Mouse (Mus musculus) C3H10T1/2 (cell line): ENCODE data around the gene Tex45. TPM values are rescaled to one million over a fixed set of nuclear protein-coding genes. Genes with fewer than 3 reads are reported as not detected.

Source experiments
- polyA plus RNA-seq, 2 experiments: library from polyadenylated mRNA; unstranded; fragments of >200 nt; fragmentation: generic; extraction: Trizol; gene quantifications; one replicate each; pipeline ENCODE4 v1.2.1; 2012; ENCODE audit warnings: missing spikeins in 2 of 2

Gene Tex45
- polyA plus RNA-seq = not detected

DNA sequence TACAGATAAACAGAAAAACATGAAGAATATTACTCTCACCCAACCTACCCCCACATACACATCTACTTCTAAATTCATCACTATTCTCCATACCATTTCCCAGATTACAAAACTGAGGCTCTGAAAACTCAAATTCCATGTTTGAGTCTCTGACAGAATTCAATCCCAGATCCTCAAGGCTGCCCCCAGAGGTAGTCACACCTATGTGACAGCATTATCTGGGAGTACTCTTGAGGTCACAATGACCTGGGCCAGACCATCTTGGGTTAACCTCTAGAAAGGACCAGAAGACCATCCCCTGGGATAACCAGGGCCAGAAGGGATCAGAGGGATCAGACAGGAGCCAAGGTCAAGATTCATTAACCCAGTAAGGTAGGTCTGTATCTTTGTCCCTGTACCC, at the start of gene Tex45:
Tex45 (plus strand) TSS at position 301 of the 400 bp plus-strand sequence.

DNA sequence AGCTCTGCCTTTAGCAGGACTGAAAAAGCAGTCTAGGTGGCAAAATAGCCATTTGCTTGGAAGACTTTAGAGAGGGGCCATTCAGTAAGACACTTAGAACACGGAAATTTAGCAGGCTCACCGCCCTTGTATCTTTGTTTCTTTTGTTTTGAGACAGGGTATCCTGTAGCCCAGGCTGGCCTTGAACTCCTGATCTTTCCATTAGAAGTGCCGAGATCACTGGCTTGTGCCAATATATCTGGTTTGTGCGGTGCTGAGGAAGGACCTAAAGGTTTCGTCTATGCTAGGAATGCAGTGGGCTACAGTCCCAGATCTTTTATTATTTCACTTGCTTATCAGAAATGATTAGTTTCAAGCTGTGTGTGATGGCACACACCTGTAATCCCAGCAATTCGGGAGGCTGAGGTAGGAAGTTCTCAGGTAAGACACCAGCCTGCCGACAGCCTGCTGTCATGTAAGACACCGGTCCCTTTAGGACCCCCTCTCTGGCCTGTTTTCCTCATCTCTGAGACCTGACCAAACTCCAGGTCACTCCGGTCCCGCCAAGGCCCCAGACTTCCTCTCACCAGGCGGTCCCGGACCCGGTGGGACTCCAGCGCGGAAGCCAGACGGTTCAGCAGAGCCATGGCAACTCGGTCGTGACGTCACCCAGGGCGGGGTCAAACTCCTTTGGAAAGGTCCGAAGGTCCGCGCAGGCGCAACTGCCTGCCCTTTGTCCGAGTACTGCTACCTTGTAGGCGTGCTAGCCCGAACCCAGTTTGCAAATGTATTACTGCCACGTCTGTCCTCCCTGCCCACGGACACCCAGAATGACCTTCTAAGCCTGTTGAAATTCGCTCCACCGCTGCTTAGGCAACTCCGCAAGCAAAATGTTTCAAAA, 3.4 kb upstream of the Tex45 start, which contains the start of gene Pex11g:
Pex11g (minus strand) TSS at position 675 of the 880 bp plus-strand sequence.

DNA sequence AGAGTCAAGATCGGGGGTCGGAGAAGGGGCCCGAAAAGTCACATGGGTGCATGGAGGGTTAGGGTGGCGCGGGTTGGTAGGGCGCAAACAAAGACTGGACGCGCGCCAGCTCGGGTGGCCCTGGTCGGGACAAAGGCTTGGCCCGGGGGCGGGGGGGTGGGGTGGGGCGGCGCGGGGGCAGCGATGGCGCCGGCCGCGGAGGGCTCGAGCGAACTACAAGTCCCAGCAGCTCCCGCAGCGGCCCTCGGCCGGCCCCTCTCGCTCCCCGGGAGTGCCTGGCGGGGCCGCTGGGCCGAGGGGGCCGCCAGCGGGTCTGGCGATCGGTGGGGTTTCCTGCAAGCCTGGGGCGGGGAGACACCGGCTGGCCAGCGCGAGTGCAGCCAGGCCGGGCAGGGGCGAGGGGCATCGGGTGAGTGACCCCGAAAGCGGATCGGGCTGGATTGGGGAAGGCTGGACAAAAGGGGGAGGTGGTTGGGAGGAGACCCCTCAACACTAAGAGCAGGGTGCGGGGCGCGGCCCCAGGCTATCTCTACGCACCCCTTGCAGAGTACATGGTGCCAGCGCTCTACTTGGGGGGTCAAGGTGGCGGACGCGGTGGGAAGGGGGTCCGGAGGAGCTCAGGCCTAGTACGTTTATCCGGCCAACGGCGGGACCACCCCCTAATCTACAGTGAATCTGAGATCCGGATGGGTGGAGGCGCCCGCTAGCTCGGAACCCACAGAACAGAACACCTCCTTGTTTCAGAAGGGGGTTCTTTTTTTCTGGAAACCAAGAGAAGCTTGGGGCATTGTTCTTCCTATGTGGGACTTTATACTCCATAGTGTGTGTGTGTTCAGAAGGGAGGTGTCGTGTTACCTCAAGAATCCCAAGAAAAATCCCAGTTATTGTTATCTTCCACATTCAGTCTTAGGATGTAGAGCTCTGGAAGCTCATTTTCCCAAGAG, 22.5 kb downstream of the Tex45 start, which contains the start of gene Zfp358:
Zfp358 (plus strand) TSS at position 238 of the 944 bp plus-strand sequence.

DNA sequence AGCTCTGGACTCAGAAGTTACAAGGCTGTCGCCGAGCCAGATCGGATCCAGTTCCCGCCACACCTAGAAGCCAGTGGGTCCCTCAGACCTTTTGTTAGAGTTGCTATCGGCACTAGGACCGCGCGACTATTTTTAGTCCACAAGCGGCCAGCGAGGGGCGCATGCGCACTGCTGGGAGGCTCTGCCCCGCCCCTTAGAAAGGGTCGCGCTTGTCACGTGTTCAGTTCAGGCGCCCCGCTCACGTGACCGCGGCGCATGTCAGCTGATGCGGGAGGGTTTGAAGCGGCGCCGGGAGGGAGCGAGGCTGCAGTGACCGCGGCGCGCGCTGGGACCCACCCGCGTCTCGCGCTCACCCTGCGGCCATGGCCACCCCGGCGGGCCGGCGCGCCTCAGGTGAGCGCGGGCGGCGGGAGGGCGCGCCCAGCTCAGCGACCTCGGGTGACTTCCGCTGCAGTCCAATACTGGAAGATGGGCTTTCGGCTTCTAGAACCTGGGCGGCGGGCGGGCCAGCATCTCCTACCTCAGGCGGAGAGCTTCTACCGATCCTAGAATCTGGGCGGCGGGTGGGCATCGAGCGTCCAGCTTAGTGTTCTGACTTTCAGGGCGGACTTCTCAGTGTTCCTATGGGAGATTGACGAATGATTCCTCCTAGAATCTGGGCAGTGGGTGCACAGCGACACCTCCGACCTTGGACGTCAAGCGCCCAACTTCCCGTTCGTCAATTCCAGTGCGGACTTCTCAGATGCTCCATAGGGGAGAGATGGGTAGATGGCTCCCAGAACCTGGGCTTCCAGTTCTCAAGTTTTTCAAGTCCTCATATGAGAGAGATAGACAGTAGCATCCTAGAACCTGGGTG, 29.8 kb downstream of the Tex45 start, which contains the start of gene Mcoln1:
Mcoln1 (plus strand) TSS at position 223 of the 856 bp plus-strand sequence.

DNA sequence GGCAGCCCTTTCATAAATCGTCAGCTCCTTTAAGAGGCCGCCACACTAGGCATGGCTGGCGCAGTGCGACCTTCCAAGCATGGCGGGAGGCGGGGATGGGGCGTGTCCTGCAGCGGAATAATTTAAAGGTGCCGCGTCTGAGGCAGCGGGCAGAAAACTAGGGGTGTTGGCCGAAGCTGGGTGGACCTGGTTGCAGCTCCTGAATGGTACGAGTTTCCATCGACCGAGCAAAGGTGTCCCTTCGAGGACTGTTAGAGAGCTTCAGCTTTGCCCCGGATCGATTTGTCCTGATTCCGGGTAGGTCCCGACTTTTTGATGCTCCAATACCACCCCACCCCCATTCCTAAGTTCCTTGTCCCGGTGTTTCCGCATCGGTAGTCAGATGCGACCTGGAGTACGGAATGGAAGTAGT, 44.6 kb downstream of the Tex45 start, which contains the start of gene Pnpla6:
Pnpla6 (plus strand) TSS at position 125 of the 412 bp plus-strand sequence.

Other genes with a start within 250 kb of the Tex45 start
- 1 to 10 TPM in 1 of 2 experiments, under 1 TPM in 1; 0.23 to 3.8 TPM for gene Insr, start 191.2 kb upstream of the Tex45 start, polyA plus RNA-seq
- gene A430078G23Rik, start 117.4 kb upstream of the Tex45 start, polyA plus RNA-seq = not detected
- gene Arhgef18, start 77.9 kb upstream of the Tex45 start, polyA plus RNA-seq = 10 to 100 TPM in 1 of 2 experiments, 1 to 10 TPM in 1; 5.3 to 13.2 TPM
- 1 to 10 TPM; 1.5 to 6.0 TPM for gene Pex11g, start 3.2 kb upstream of the Tex45 start, polyA plus RNA-seq
- 10 to 100 TPM; 37.6 to 70.1 TPM for gene Zfp358, start 22.3 kb downstream of the Tex45 start, polyA plus RNA-seq
- 10 to 100 TPM; 24.2 to 49.7 TPM for gene Mcoln1, start 29.6 kb downstream of the Tex45 start, polyA plus RNA-seq
- gene Pnpla6, start 44.5 kb downstream of the Tex45 start, polyA plus RNA-seq = 10 to 100 TPM in 1 of 2 experiments, 1 to 10 TPM in 1; 8.8 to 24.0 TPM
- under 1 TPM; 0.04 to 0.07 TPM for gene C330021F23Rik, start 97.1 kb downstream of the Tex45 start, polyA plus RNA-seq
- gene Camsap3, start 116.4 kb downstream of the Tex45 start, polyA plus RNA-seq = 1 to 10 TPM in 1 of 2 experiments, under 1 TPM in 1; 0.32 to 6.7 TPM
- 10 to 100 TPM; 31.9 to 41.7 TPM for gene Xab2, start 150.5 kb downstream of the Tex45 start, polyA plus RNA-seq
- 100 to 1,000 TPM in 1 of 2 experiments, 10 to 100 TPM in 1; 93.7 to 124 TPM for gene Pet100, start 150.7 kb downstream of the Tex45 start, polyA plus RNA-seq
- gene Pcp2, start 154.7 kb downstream of the Tex45 start, polyA plus RNA-seq = under 1 TPM; 0.06 to 0.09 TPM
- 1 to 10 TPM; 1.6 TPM for gene Stxbp2, start 160.1 kb downstream of the Tex45 start, polyA plus RNA-seq
- gene Retn, start 184.9 kb downstream of the Tex45 start, polyA plus RNA-seq = not detected
- gene Mcemp1, start 194.9 kb downstream of the Tex45 start, polyA plus RNA-seq = not detected
- gene Fcor, start 201.5 kb downstream of the Tex45 start, polyA plus RNA-seq = 1 to 10 TPM; 1.4 to 5.9 TPM
- gene Trappc5, start 205.4 kb downstream of the Tex45 start, polyA plus RNA-seq = 10 to 100 TPM; 31.8 to 37.4 TPM
- gene Fcer2a, start 223.3 kb downstream of the Tex45 start, polyA plus RNA-seq = under 1 TPM; 0.01 to 0.02 TPM
- not detected for gene Clec4g, start 249.8 kb downstream of the Tex45 start, polyA plus RNA-seq